Mouse (Mus musculus) stomach, postnatal 0 days (tissue): ENCODE measurements around the gene Rrp8. TPM values are rescaled to one million over a fixed set of nuclear protein-coding genes. Genes with fewer than 3 reads are reported as not detected.

Experiments
- ATAC-seq: fragments of 200-750 bp; cut with Nextera tagmentation; 2 replicates; pipeline ENCODE4 v1.8.0; 2017; ENCODE audit not compliant: low FRiP score, low TSS enrichment
- DNase-seq: peaks from one replicate; pipeline ENCODE4 v3.0.0-alpha.2; 2016; ENCODE audit warnings: low spot score
- H3K27ac ChIP-seq: fragments of 300-500 bp; sonication (generic); replicated peaks from 2 replicates; pipeline ENCODE4 v1.5.1; 2014; ENCODE audit warnings: mild to moderate bottlenecking, control low read depth
- H3K27me3 ChIP-seq: fragments of 300-500 bp; sonication (generic); 2 replicates; pipeline ENCODE4 v1.6.1; 2014; ENCODE audit warnings: low read length; ENCODE audit not compliant: control insufficient read depth, insufficient read depth
- H3K36me3 ChIP-seq: fragments of 300-500 bp; sonication (generic); 2 replicates; pipeline ENCODE4 v1.6.1; 2014; ENCODE audit warnings: low read length, mixed read lengths; ENCODE audit not compliant: control insufficient read depth, insufficient read depth
- H3K4me1 ChIP-seq: fragments of 300-500 bp; sonication (generic); replicated peaks from 2 replicates; pipeline ENCODE4 v1.6.1; 2014; ENCODE audit warnings: antibody characterized with exemption; ENCODE audit not compliant: control insufficient read depth, insufficient read depth
- H3K4me2 ChIP-seq: fragments of 300-500 bp; sonication (generic); replicated peaks from 2 replicates; pipeline ENCODE4 v1.6.1; 2014; ENCODE audit warnings: low read depth, mild to moderate bottlenecking, control low read depth, moderate library complexity
- H3K4me3 ChIP-seq: fragments of 300-500 bp; sonication (generic); 2 replicates; pipeline ENCODE4 v1.5.1; 2014; ENCODE audit warnings: low read depth, low read length, control low read depth
- H3K9ac ChIP-seq: fragments of 300-500 bp; sonication (generic); 2 replicates; pipeline ENCODE4 v1.6.1; 2014; ENCODE audit warnings: mild to moderate bottlenecking, low read length, control low read depth, mixed read lengths
- H3K9me3 ChIP-seq: fragments of 300-500 bp; sonication (generic); 2 replicates; pipeline ENCODE4 v1.6.1; 2016; ENCODE audit warnings: low read length; ENCODE audit not compliant: control insufficient read depth
- CTCF ChIP-seq: IDR thresholded peaks from 2 replicates; pipeline ENCODE4 v1.5.1; 2016; ENCODE audit warnings: antibody characterized with exemption, low read depth, mild to moderate bottlenecking, moderate library complexity
- EP300 ChIP-seq: optimal IDR thresholded peaks from 2 replicates; pipeline ENCODE3; 2016; ENCODE audit warnings: antibody characterized with exemption
- WGBS: fragments of 180-500 bp; shearing (Covaris S2); extraction: QIAGEN DNeasy Blood & Tissue Kit; methylation state at CpG from one replicate; pipeline ENCODE4 v1.1.7; 2014; 5-methylcytosine and 5-hydroxymethylcytosine counted together
- polyA plus RNA-seq: library from polyadenylated mRNA; unstranded; fragments of >200 nt; fragmentation: Nextera tagmentation; extraction: Ambion mirVana; gene quantifications from 2 replicates; pipeline ENCODE4 v1.2.1, GENCODE M21; 2015

Rrp8 gene
- polyA plus RNA-seq, 1 experiment from 2014 or later, result 21.3 TPM

DNA sequence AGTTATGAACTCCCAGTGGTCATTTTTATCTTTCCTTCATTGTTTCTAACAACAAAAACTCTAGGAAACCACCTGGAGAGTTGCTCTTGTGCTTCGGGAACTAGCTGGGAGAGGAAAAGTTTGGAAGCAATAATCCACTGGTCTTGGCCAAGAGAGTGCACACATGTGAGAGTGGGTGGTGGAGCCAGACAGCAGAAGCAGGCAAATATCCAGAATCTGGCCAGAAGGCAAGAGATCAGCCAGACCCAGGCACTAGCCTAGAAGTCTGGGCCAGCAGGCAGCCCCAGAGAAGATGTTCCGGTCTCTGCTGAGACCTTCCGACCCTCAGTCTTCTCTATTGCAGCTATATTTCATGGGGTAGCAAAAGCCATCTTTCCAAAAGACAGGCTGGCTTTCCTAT is 32.8 kb upstream of the Rrp8 start:
- WGBS, result 64% methylated on average over 3 of the region's 3 CpGs
- ATAC-seq (no peak), DNase-seq (no peak)
- Histone ChIP-seq H3K4me3 (no peak overlapping the region), H3K27me3 (no peaks in the 10 kb centered on the region), H3K36me3 (peaks cover 10% of the 10 kb centered on the region; the same call in 1 of the 2 replicates), H3K27ac (no peak overlapping the region), H3K4me2 (no peak overlapping the region), H3K9me3 (no peaks in the 10 kb centered on the region), H3K9ac (no peak overlapping the region), H3K4me1 (no peaks in the 10 kb centered on the region)
- no peak for TF ChIP-seq EP300
- TF ChIP-seq CTCF, result no peak

DNA sequence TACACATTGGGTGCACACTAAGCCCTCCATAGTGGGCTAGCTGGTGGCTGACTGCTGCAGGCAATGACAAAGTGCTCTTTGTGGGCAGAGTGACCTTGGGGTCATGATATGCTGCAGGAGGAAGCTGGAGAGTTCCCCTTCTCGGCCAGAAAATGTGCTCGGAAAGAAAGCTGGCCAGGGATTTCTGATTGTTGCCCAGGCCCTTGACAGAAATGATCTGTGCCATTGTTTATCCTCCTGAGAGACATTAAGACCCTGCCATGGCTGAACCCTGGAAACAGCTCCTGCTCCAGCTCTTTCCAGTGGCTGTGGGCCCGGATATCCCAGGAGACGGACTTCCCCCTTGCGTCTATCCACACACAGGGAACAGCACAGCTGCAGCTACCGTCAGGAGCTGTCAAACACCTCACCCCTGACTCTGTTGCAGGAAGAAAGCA is 30.6 kb upstream of the Rrp8 start:
- H3K4me3 ChIP-seq, result no peak overlapping the region
- peaks cover 13% of the 10 kb centered on the region; the same call in 1 of the 2 replicates for H3K36me3 ChIP-seq
- WGBS, result 29% methylated on average over 6 of the region's 6 CpGs
- H3K9ac ChIP-seq, result no peak overlapping the region
- TF ChIP-seq CTCF (no peak), EP300 (no peak)
- no peak overlapping the region for H3K27ac ChIP-seq
- no peak overlapping the region for H3K4me2 ChIP-seq
- no peaks in the 10 kb centered on the region for H3K9me3 ChIP-seq
- H3K27me3 ChIP-seq, result no peaks in the 10 kb centered on the region
- H3K4me1 ChIP-seq, result no peaks in the 10 kb centered on the region
- DNase-seq, result no peak
- no peak for ATAC-seq

DNA sequence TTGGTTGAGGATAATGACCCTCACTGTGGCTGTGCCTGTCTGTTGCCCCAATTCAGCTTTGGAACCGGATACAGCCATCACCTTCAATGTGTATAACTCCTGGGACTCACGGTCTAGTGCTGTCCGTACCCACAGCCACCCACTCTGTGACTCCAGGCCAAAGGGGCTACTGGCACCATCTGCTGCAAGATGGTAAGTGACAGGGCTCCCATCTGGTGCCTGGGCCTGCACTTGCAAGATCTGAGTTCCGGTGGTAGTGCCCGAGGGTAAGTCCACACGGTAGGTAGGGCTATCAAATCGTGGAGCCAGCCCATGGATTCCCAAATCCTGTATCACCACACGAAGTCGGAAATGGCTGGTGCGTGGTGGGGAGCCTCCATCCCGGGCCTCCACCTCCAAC is 27.1 kb upstream of the Rrp8 start:
- no peak for ATAC-seq
- TF ChIP-seq CTCF (no peak), EP300 (no peak)
- Histone ChIP-seq H3K9me3 (no peaks in the 10 kb centered on the region), H3K4me1 (no peaks in the 10 kb centered on the region), H3K4me3 (no peak overlapping the region), H3K27me3 (no peaks in the 10 kb centered on the region), H3K27ac (no peak overlapping the region), H3K9ac (no peak overlapping the region), H3K36me3 (peaks cover 6% of the 10 kb centered on the region; the same call in 1 of the 2 replicates), H3K4me2 (no peak overlapping the region)
- DNase-seq, result no peak
- 92% methylated on average over 11 of the region's 11 CpGs for WGBS

DNA sequence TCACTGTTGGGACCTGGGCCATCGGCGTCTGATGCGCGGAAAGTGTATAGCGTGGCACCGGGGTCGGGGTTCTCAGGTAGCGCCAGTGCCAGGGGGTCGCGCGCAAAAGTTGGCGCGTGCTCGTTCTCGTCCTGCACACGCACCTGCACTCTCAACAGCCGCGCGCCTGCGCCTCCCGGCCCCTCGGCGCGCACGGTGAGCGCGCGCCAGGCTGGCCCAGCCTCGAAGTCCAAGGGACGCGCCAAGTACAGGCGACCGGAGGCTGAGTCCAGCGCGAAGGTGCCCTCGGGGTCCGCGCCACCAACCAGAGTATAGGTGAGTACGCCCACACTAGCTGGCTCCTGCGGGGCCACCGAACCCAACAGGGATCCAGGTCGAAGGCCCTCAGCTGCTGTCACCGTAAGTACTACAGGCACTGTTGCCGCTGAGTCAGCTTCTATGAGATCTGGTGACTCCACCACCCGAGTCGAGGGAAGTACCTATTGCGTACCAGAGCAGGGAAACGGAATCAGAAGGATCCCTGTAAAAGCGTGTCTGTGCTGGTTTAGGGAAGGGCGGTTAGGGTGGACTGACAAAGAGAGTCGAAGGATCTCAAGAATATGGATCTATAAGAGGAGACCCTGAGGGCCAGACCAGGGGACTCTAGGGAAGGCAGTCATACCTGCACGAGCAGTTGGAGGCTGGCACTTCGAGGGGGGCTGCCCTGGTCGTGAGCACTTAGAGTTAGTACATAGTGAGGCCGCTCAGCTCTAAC is 25.5 kb upstream of the Rrp8 start:
- no peaks in the 10 kb centered on the region for H3K27me3 ChIP-seq
- no peak overlapping the region for H3K27ac ChIP-seq
- ATAC-seq, result 0 out of 2 replicates have a peak, but pooled peaks have one; percentile 7
- peak overlapping the region; percentile 45 for H3K4me2 ChIP-seq
- no peaks in the 10 kb centered on the region for H3K9me3 ChIP-seq
- WGBS, result 42% methylated on average over 53 of the region's 55 CpGs
- no peak overlapping the region for H3K9ac ChIP-seq
- TF ChIP-seq CTCF (no peak), EP300 (no peak)
- no peak for DNase-seq
- peak overlapping the region; percentile 21 for H3K4me3 ChIP-seq
- peaks cover 11% of the 10 kb centered on the region for H3K36me3 ChIP-seq
- H3K4me1 ChIP-seq, result no peaks in the 10 kb centered on the region

DNA sequence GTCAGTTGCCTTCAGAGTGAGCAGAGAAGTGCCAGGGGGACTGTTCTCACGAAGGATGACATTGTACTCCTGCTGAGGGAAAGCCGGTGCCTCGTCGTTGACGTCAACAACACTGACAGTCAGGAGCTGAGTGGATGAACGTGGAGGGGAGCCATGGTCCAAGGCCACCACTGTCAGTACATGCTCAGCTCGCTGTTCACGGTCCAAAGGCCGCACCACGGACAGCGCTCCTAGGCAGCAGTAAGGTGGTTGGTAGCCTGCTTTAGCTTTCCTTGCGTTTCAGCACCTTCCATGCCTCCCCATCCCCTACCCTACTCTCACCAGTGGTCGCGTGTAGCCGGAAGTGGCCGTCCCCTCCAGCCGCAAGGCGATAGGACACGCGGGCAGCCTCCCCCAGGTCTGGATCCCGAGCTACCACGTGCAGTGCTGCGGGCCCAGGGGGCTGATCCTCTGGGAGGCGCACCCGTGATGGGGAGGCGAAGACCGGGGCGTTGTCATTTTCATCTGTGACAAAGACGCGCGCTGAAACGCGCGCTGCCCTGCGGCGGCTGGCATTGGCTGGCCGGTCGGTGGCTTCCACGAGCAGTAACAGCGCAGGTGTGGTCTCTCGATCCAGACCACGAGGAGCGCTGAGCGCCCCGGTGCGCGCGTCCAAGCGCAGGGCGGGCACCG is 24.8 kb upstream of the Rrp8 start:
- H3K36me3 ChIP-seq, result peaks cover 12% of the 10 kb centered on the region
- no peaks in the 10 kb centered on the region for H3K9me3 ChIP-seq
- H3K4me3 ChIP-seq, result peak overlapping the region; percentile 21
- H3K27ac ChIP-seq, result no peak overlapping the region
- H3K4me2 ChIP-seq, result peak overlapping the region; percentile 45
- ATAC-seq (no peak), DNase-seq (no peak)
- no peak overlapping the region for H3K9ac ChIP-seq
- no peaks in the 10 kb centered on the region for H3K27me3 ChIP-seq
- TF ChIP-seq EP300 (no peak), CTCF (no peak)
- 45% methylated on average over 51 of the region's 51 CpGs for WGBS
- H3K4me1 ChIP-seq, result no peaks in the 10 kb centered on the region

DNA sequence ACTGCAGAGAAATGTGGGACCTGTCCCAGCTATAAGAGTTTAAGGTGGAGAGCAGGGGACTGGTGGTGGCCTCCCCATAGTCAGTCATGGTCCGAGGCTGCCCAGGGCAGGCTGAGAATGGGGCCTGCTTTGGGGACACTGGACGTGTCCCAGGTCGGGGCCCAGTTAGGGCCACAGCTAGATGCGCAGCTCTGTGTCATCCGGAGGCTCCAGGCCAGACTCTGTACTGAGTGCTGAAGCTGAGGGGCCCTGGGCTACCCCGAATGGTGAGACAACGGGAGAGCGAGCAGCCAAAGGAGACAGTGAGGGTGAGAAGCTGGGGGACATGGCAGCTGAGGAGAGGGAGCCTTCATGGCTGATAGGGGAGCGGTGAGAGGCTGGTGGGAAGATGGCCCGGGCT is 16.1 kb upstream of the Rrp8 start:
- peaks cover 8% of the 10 kb centered on the region for H3K36me3 ChIP-seq
- DNase-seq (no peak), ATAC-seq (no peak)
- TF ChIP-seq CTCF (no peak), EP300 (no peak)
- 90% methylated on average over 10 of the region's 10 CpGs for WGBS
- no peak overlapping the region for H3K9ac ChIP-seq
- no peak overlapping the region for H3K27ac ChIP-seq
- H3K4me2 ChIP-seq, result no peak overlapping the region
- no peak overlapping the region for H3K4me3 ChIP-seq
- peaks cover 4% of the 10 kb centered on the region for H3K4me1 ChIP-seq
- no peaks in the 10 kb centered on the region for H3K27me3 ChIP-seq
- no peaks in the 10 kb centered on the region for H3K9me3 ChIP-seq
